Mouse (Mus musculus) MEL (cell line): ENCODE data around the gene Btg2. TPM values are rescaled to one million over a fixed set of nuclear protein-coding genes. Genes with fewer than 3 reads are reported as not detected.
A peak's percentile ranks its signal among the peaks of the same experiment; 100 is the strongest.

Experiments
- DNase-seq: peaks from one replicate; pipeline ENCODE4 v3.0.0; 2011; ENCODE audit warnings: low read depth, low spot score
- H3K27ac ChIP-seq: 2 replicates; pipeline ENCODE4 v1.5.1; 2012; ENCODE audit warnings: low read depth, mild to moderate bottlenecking, control low read depth, low read length, moderate library complexity; ENCODE audit not compliant: control insufficient read depth
- H3K27me3 ChIP-seq, 2 experiments: fragments of 150-350 bp in 1 of 2; sonication (generic) in 1 of 2; 2 replicates each; pipeline ENCODE4 v1.6.1; 2012; ENCODE audit warnings: low read length in 2 of 2, mild to moderate bottlenecking in 2 of 2, improper control_type of control experiment in 1 of 2, moderate library complexity in 1 of 2; ENCODE audit not compliant: insufficient read depth in 2 of 2, control insufficient read depth in 1 of 2
- H3K36me3 ChIP-seq, 2 experiments: 2 replicates each; pipeline ENCODE4 v1.6.1; 2012 to 2014; ENCODE audit warnings: low read length in 2 of 2, improper control_type of control experiment in 1 of 2, inconsistent platforms in 1 of 2, mild to moderate bottlenecking in 1 of 2; ENCODE audit not compliant: insufficient read depth in 2 of 2, control insufficient read depth in 1 of 2
- H3K4me1 ChIP-seq, 2 experiments: fragments of 150-350 bp in 1 of 2; sonication (generic) in 1 of 2; 2 replicates each; pipeline ENCODE4 v1.6.1; 2012; ENCODE audit warnings: low read length in 2 of 2, improper control_type of control experiment in 1 of 2, mild to moderate bottlenecking in 1 of 2; ENCODE audit not compliant: insufficient read depth in 2 of 2, control insufficient read depth in 1 of 2
- H3K4me3 ChIP-seq, 2 experiments: fragments of 150-350 bp in 1 of 2; sonication (generic) in 1 of 2; 2 replicates each; pipeline ENCODE4 v1.5.1; 2012; ENCODE audit warnings: low read depth in 2 of 2, low read length in 2 of 2, mild to moderate bottlenecking in 2 of 2, moderate library complexity in 2 of 2, control low read depth in 1 of 2, improper control_type of control experiment in 1 of 2; ENCODE audit not compliant: control insufficient read depth in 1 of 2, insufficient read depth in 1 of 2
- H3K79me2 ChIP-seq: 2 replicates; pipeline ENCODE4 v1.6.1; 2012; ENCODE audit warnings: mild to moderate bottlenecking, low read length, moderate library complexity; ENCODE audit not compliant: control insufficient read depth, poor library complexity, insufficient read depth
- H3K9ac ChIP-seq: 2 replicates; pipeline ENCODE4 v1.6.1; 2012; ENCODE audit warnings: low read depth, mild to moderate bottlenecking, control low read depth, low read length, moderate library complexity; ENCODE audit not compliant: control insufficient read depth, poor library complexity, severe bottlenecking
- H3K9me3 ChIP-seq: fragments of 150-350 bp; sonication (generic); replicated peaks from 2 replicates; pipeline ENCODE4 v1.6.1; 2012; ENCODE audit warnings: mild to moderate bottlenecking, low read length, improper control_type of control experiment, moderate library complexity; ENCODE audit not compliant: insufficient read depth
- CHD1 ChIP-seq: IDR thresholded peaks from 2 replicates; pipeline ENCODE4 v1.6.1; 2012; ENCODE audit warnings: low read depth, mild to moderate bottlenecking, inconsistent platforms, low read length, improper control_type of control experiment
- CHD2 ChIP-seq: IDR thresholded peaks from 2 replicates; pipeline ENCODE4 v1.6.1; 2011; ENCODE audit warnings: low read length, improper control_type of control experiment
- ELF1 ChIP-seq: IDR thresholded peaks from 2 replicates; pipeline ENCODE4 v1.6.1; 2014; ENCODE audit warnings: low read depth, mild to moderate bottlenecking, inconsistent platforms, low read length, improper control_type of control experiment, moderate library complexity
- EP300 ChIP-seq, 2 experiments: IDR thresholded peaks; 2 replicates each; pipeline ENCODE4 v1.6.1; 2011; ENCODE audit warnings: improper control_type of control experiment in 2 of 2, low read length in 2 of 2, low read depth in 1 of 2, mild to moderate bottlenecking in 1 of 2
- ETS1 ChIP-seq: IDR thresholded peaks from 2 replicates; pipeline ENCODE4 v1.6.1; 2012; ENCODE audit warnings: low read depth, mild to moderate bottlenecking, inconsistent platforms, low read length, improper control_type of control experiment, moderate library complexity
- GATA1 ChIP-seq: IDR thresholded peaks from 2 replicates; pipeline ENCODE4 v1.6.1; 2011; ENCODE audit warnings: low read depth, low read length, improper control_type of control experiment
- JUND ChIP-seq: IDR thresholded peaks from 2 replicates; pipeline ENCODE4 v1.6.1; 2011; ENCODE audit warnings: low read depth, mild to moderate bottlenecking, improper control_type of control experiment, low read length
- MAX ChIP-seq: IDR thresholded peaks from 2 replicates; pipeline ENCODE4 v1.6.1; 2011; ENCODE audit warnings: low read length, improper control_type of control experiment
- MAZ ChIP-seq: IDR thresholded peaks from 2 replicates; pipeline ENCODE4 v1.6.1; 2012; ENCODE audit warnings: low read depth, mild to moderate bottlenecking, inconsistent platforms, low read length, improper control_type of control experiment
- MEF2A ChIP-seq: IDR thresholded peaks from 2 replicates; pipeline ENCODE4 v1.6.1; 2014; ENCODE audit warnings: low read depth, mild to moderate bottlenecking, inconsistent platforms, low read length, improper control_type of control experiment; ENCODE audit not compliant: poor library complexity, insufficient replicate concordance, severe bottlenecking; ENCODE audit errors: extremely low read depth
- MYB ChIP-seq: IDR thresholded peaks from 2 replicates; pipeline ENCODE4 v1.6.1; 2011; ENCODE audit warnings: mild to moderate bottlenecking, low read depth, low read length, improper control_type of control experiment
- POLR2A ChIP-seq, 2 experiments: IDR thresholded peaks; 2 replicates each; pipeline ENCODE4 v1.6.1; 2011 to 2012; ENCODE audit warnings: low read length in 2 of 2, mild to moderate bottlenecking in 2 of 2, control low read depth in 1 of 2, improper control_type of control experiment in 1 of 2, low read depth in 1 of 2, moderate library complexity in 1 of 2; ENCODE audit not compliant: control insufficient read depth in 1 of 2, insufficient read depth in 1 of 2, poor library complexity in 1 of 2
- POLR2AphosphoS2 ChIP-seq: IDR thresholded peaks from 2 replicates; pipeline ENCODE4 v1.6.1; 2011; ENCODE audit warnings: low read length, improper control_type of control experiment
- SIN3A ChIP-seq: IDR thresholded peaks from 2 replicates; pipeline ENCODE4 v1.6.1; 2012; ENCODE audit warnings: low read length, improper control_type of control experiment, inconsistent platforms
- SMC3 ChIP-seq: IDR thresholded peaks from 2 replicates; pipeline ENCODE4 v1.6.1; 2011; ENCODE audit warnings: low read depth, low read length, improper control_type of control experiment
- TAL1 ChIP-seq: IDR thresholded peaks from 2 replicates; pipeline ENCODE4 v1.6.1; 2012; ENCODE audit warnings: mild to moderate bottlenecking, inconsistent platforms, low read length, moderate library complexity, mixed read lengths
- TBP ChIP-seq: IDR thresholded peaks from 2 replicates; pipeline ENCODE4 v1.8.0; 2011; ENCODE audit warnings: low read depth, low read length, improper control_type of control experiment
- TCF12 ChIP-seq: IDR thresholded peaks from 2 replicates; pipeline ENCODE4 v1.6.1; 2014; ENCODE audit warnings: low read depth, mild to moderate bottlenecking, inconsistent platforms, low read length, improper control_type of control experiment, moderate library complexity
- UBTF ChIP-seq: IDR thresholded peaks from 2 replicates; pipeline ENCODE4 v1.6.1; 2012; ENCODE audit warnings: low read depth, mild to moderate bottlenecking, inconsistent platforms, low read length, improper control_type of control experiment, moderate library complexity, borderline replicate concordance; ENCODE audit not compliant: insufficient read depth
- USF1 ChIP-seq: IDR thresholded peaks from 2 replicates; pipeline ENCODE4 v1.6.1; 2014; ENCODE audit warnings: low read depth, mild to moderate bottlenecking, inconsistent platforms, low read length, improper control_type of control experiment, moderate library complexity
- USF2 ChIP-seq, 2 experiments: IDR thresholded peaks; 2 replicates each; pipeline ENCODE4 v1.6.1; 2011 to 2012; ENCODE audit warnings: improper control_type of control experiment in 2 of 2, low read length in 2 of 2, borderline replicate concordance in 1 of 2, inconsistent platforms in 1 of 2, low read depth in 1 of 2, mild to moderate bottlenecking in 1 of 2; ENCODE audit not compliant: insufficient read depth in 1 of 2
- ZNF384 ChIP-seq: IDR thresholded peaks from 2 replicates; pipeline ENCODE4 v1.6.1; 2012; ENCODE audit warnings: low read depth, mild to moderate bottlenecking, inconsistent platforms, low read length, improper control_type of control experiment
- polyA plus RNA-seq, 2 experiments: library from polyadenylated mRNA; stranded (reverse) in 1 of 2; unstranded in 1 of 2; fragments of >175 nt in 1 of 2; fragments of >200 nt in 1 of 2; gene quantifications; 2 replicates each; pipeline versions ENCODE4 v1.2.1 to v1.2.4; 2012; ENCODE audit warnings: low replicate concordance in 2 of 2, low read depth in 1 of 2; ENCODE audit not compliant: insufficient read length in 2 of 2, insufficient read depth in 1 of 2, missing spikeins in 1 of 2
- total RNA-seq: library from RNA; depleted of rRNA; stranded (reverse); fragments of 300-350 nt; gene quantifications from 2 replicates; pipeline ENCODE4 v1.2.3, GENCODE M21; 2012

The Btg2 gene
- total and polyA plus RNA-seq, 3 experiments: 2.1 to 3.6 TPM; not detected in 1

GRCm38 (mm10) chr1:134097080-134097855 is 18.3 kb upstream of the Btg2 start:
- Histone ChIP-seq H3K79me2 (no peaks in the 10 kb centered on the region; the same call in 1 of the 2 replicates), H3K4me3 (peak overlapping the region; percentile 0 to 67; a peak in 2 of 4 replicates), H3K9ac (no peak overlapping the region), H3K9me3 (no peaks in the 10 kb centered on the region), H3K27me3 (peaks cover 0 to 3% of the 10 kb centered on the region in 2 experiments; a peak in 2 of 4 replicates), H3K27ac (peak overlapping the region; percentile 3; the same call in 1 of the 2 replicates), H3K36me3 (peaks cover 0 to 37% of the 10 kb centered on the region in 2 experiments; a peak in 2 of 4 replicates), H3K4me1 (peaks cover 9 to 64% of the 10 kb centered on the region in 2 experiments)
- no peak for TF ChIP-seq MYB
- no peak for TF ChIP-seq JUND
- no peak for TF ChIP-seq TBP
- TF ChIP-seq CHD1: no peak
- no peak for TF ChIP-seq SMC3
- TF ChIP-seq ELF1: no peak
- TF ChIP-seq USF2 (IDR thresholded peaks at IDR 0.05; ENCODE audit: borderline replicate concordance in 1 of 2, insufficient read depth in 1 of 2, low read depth in 1 of 2, low read length in 2 of 2): no peak
- no peak for TF ChIP-seq CHD2
- DNase-seq: no peak

GRCm38 (mm10) chr1:134096264-134096934 is 17.5 kb upstream of the Btg2 start:
- peak overlapping the region; percentile 20 for H3K27ac ChIP-seq
- H3K36me3 ChIP-seq: peaks cover 0 to 37% of the 10 kb centered on the region in 2 experiments; a peak in 2 of 4 replicates
- H3K9ac ChIP-seq: peak overlapping the region; percentile 52
- no peaks in the 10 kb centered on the region; the same call in 1 of the 2 replicates for H3K79me2 ChIP-seq
- peak; percentile 72 for DNase-seq
- TF ChIP-seq MAX (0 out of 2 replicates have a peak, but pooled peaks have one; percentile 4), UBTF (no peak), EP300 (IDR thresholded peaks at IDR 0.05; ENCODE audit: low read depth in 1 of 2, low read length in 2 of 2) (0 out of 4 replicates have a peak, but pooled peaks have one; percentile 13 to 20), POLR2AphosphoS2 (no peak), GATA1 (peak; percentile 55; the same call in 1 of the 2 replicates), SIN3A (0 out of 2 replicates have a peak, but pooled peaks have one; percentile 46), POLR2A (IDR thresholded peaks at IDR 0.05; ENCODE audit: control insufficient read depth in 1 of 2, insufficient read depth in 1 of 2, low read depth in 1 of 2, low read length in 2 of 2, poor library complexity in 1 of 2) (no peak), TAL1 (0 out of 2 replicates have a peak, but pooled peaks have one; percentile 20), TCF12 (peak; percentile 59; the same call in 1 of the 2 replicates), ZNF384 (peak; percentile 70), MAZ (peak; percentile 32; the same call in 1 of the 2 replicates), ETS1 (peak; percentile 70), USF1 (no peak), MEF2A (no peak), JUND (0 out of 2 replicates have a peak, but pooled peaks have one; percentile 6)
- no peaks in the 10 kb centered on the region for H3K9me3 ChIP-seq
- peaks cover 9 to 66% of the 10 kb centered on the region in 2 experiments for H3K4me1 ChIP-seq
- peak overlapping the region; percentile 25 to 67 for H3K4me3 ChIP-seq
- H3K27me3 ChIP-seq: no peaks in the 10 kb centered on the region; a peak in 1 of 4 replicates
